ENCODE assay signal across 7 mouse cellular contexts in the genomic region with DNA sequence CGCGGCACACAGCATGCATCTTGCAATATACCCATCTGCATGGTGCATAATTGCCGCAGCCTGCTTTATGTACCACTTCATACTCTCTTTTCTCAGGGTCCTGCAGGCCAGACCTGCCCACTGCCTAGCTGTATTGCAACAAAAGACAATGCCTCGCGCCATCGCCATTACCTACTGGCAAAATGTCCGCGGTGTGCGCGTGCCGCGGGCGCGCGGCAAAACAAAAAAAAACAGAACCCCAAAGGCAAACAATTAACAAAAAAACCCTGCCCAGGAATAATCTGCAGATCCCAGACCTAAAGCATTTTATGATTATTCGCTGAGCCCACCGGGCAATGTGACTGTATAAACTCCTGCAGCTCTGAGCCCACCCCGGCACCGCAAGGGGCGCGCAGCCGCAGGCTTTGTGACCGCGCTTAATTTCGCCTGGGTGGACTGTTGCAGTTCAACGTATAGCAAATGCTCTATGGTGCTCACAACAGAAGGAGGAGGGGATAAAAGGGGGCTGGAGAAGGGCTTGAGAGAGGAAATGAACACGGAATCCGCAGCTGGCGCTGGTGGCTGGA. TPM values are rescaled to one million over a fixed set of nuclear protein-coding genes. Genes with fewer than 3 reads are reported as not detected.
DNase-seq lines count a peak whose midpoint lies in the region; ATAC-seq and TF ChIP-seq lines count a peak whose summit lies in the region.

No protein-coding gene starts in this region.

- no peak for DNase-seq in thymus, adult 2 months
- no peak for DNase-seq in thymus, postnatal 0 days (ENCODE audit: low spot score)
- peak; percentile 71 for DNase-seq in forebrain, embryonic 11.5 days (ENCODE audit: low spot score)
- peak; percentile 28 for DNase-seq in liver, embryonic 13.5 days
- peak; percentile 24 for DNase-seq in testis, postnatal 14 days (ENCODE audit: low spot score)
- no peak for DNase-seq in urinary bladder, postnatal 10 days (ENCODE audit: low spot score)
- DNase-seq in layer of hippocampus, adult 8-10 months (ENCODE audit: low spot score in 2 of 2) = no peak

- no peak overlapping the region for H3K27ac ChIP-seq in thymus, adult 2 months (ENCODE audit: control insufficient read depth, insufficient read depth, low read length)
- peak overlapping the region; percentile 38; the same call in 1 of the 2 replicates for H3K27ac ChIP-seq in forebrain, embryonic 11.5 days (ENCODE audit: low read depth, low read length)
- peak overlapping the region; percentile 68 for H3K27ac ChIP-seq in liver, embryonic 13.5 days

- H3K4me1 ChIP-seq in thymus, adult 2 months (replicated peaks; ENCODE audit: control insufficient read depth, insufficient read depth, low read length) = peaks cover 7% of the 10 kb centered on the region; the same call in 1 of the 2 replicates
- peaks cover 13% of the 10 kb centered on the region; the same call in 1 of the 2 replicates for H3K4me1 ChIP-seq in forebrain, embryonic 11.5 days (replicated peaks; ENCODE audit: control insufficient read depth, insufficient read depth, low read length)
- peaks cover 59% of the 10 kb centered on the region for H3K4me1 ChIP-seq in liver, embryonic 13.5 days (replicated peaks)

- peak overlapping the region; percentile 67 for H3K4me3 ChIP-seq in thymus, adult 2 months (ENCODE audit: control insufficient read depth, insufficient read depth, low read length)
- peak overlapping the region; percentile 48 for H3K4me3 ChIP-seq in forebrain, embryonic 11.5 days (ENCODE audit: low read depth, low read length)
- peak overlapping the region; percentile 72 for H3K4me3 ChIP-seq in liver, embryonic 13.5 days (replicated peaks)

- peaks cover 6% of the 10 kb centered on the region; the same call in 1 of the 2 replicates for H3K27me3 ChIP-seq in thymus, adult 2 months (ENCODE audit: control insufficient read depth, insufficient read depth, low read length)
- H3K27me3 ChIP-seq in forebrain, embryonic 11.5 days (ENCODE audit: control insufficient read depth, insufficient read depth, low read length) = peaks cover 34% of the 10 kb centered on the region
- peaks cover 36% of the 10 kb centered on the region for H3K27me3 ChIP-seq in liver, embryonic 13.5 days

- 52% methylated on average over 29 of the region's 29 CpGs for WGBS in thymus, adult 2 months
- 53% methylated on average over 29 of the region's 29 CpGs for WGBS in forebrain, embryonic 11.5 days
- WGBS in liver, embryonic 13.5 days (ENCODE audit: insufficient replicate concordance) = 48% methylated on average over 29 of the region's 29 CpGs

- peak overlapping the region; percentile 51 for H3K9ac ChIP-seq in forebrain, embryonic 11.5 days (ENCODE audit: low read length)
- peak overlapping the region; percentile 81 for H3K9ac ChIP-seq in liver, embryonic 13.5 days

- ATAC-seq in forebrain, embryonic 11.5 days (replicated peaks; ENCODE audit: low FRiP score) = peak; percentile 23
- 0 out of 2 replicates have a peak, but pooled peaks have one; percentile 1 for ATAC-seq in liver, embryonic 13.5 days (ENCODE audit: low read depth)

- TF ChIP-seq POLR2A in thymus, adult 2 months (IDR thresholded peaks at IDR 0.05; ENCODE audit: control insufficient read depth, extremely low read depth, insufficient read depth, low read length, poor library complexity) = no peak

- H3K4me2 ChIP-seq in forebrain, embryonic 11.5 days (ENCODE audit: low read depth, low read length, severe bottlenecking) = peak overlapping the region; percentile 52
- H3K4me2 ChIP-seq in liver, embryonic 13.5 days = peak overlapping the region; percentile 83

- peaks cover 21% of the 10 kb centered on the region for H3K9me3 ChIP-seq in forebrain, embryonic 11.5 days (ENCODE audit: control insufficient read depth, low read length)
- H3K9me3 ChIP-seq in liver, embryonic 13.5 days (replicated peaks) = peaks cover 52% of the 10 kb centered on the region

- H3K36me3 ChIP-seq in thymus, adult 2 months (ENCODE audit: control insufficient read depth, insufficient read depth, low read length) = no peaks in the 10 kb centered on the region
- H3K36me3 ChIP-seq in forebrain, embryonic 11.5 days (ENCODE audit: control insufficient read depth, insufficient read depth, low read length) = no peaks in the 10 kb centered on the region
- H3K36me3 ChIP-seq in liver, embryonic 13.5 days = peaks cover 26% of the 10 kb centered on the region

- TF ChIP-seq CTCF in thymus, adult 2 months (IDR thresholded peaks at IDR 0.05; ENCODE audit: borderline replicate concordance, control insufficient read depth, extremely low read depth, insufficient read depth, low read length, poor library complexity) = no peak

RNA-seq across cellular contexts. Expression of a gene that starts 11.9 kb away (rescaled TPM):
- 681 and 716 TPM in 2 replicates for polyA plus RNA-seq in thymus, adult 2 months (2012; rRNA removed)
- 679 TPM in 2 replicates for polyA plus RNA-seq in thymus, postnatal 0 days (2015; fragmentation: Nextera tagmentation; extraction: Ambion mirVana)
- polyA plus RNA-seq in forebrain, embryonic 11.5 days (2014; fragmentation: Nextera tagmentation; extraction: Ambion mirVana) = 1,123 and 1,194 TPM in 2 replicates
- 343 and 362 TPM in 2 replicates for polyA plus RNA-seq in liver, embryonic 13.5 days (2015; fragmentation: Nextera tagmentation; extraction: Ambion mirVana)
- 1,000 to 10,000 TPM; 1,786 to 1,958 (median 1,837) TPM for total RNA-seq in layer of hippocampus, adult 8-10 months (2022)

RNA-seq across cellular contexts. Expression of a gene that starts 50.5 kb away (rescaled TPM):
- 0.07 and 0.14 TPM in 2 replicates for polyA plus RNA-seq in thymus, adult 2 months (2012; rRNA removed)
- 4.1 and 5.4 TPM in 2 replicates for polyA plus RNA-seq in thymus, postnatal 0 days (2015; fragmentation: Nextera tagmentation; extraction: Ambion mirVana)
- polyA plus RNA-seq in forebrain, embryonic 11.5 days (2014; fragmentation: Nextera tagmentation; extraction: Ambion mirVana) = 6.5 and 7.3 TPM in 2 replicates
- 36.1 and 43.2 TPM in 2 replicates for polyA plus RNA-seq in liver, embryonic 13.5 days (2015; fragmentation: Nextera tagmentation; extraction: Ambion mirVana)
- 1 to 10 TPM; 1.2 to 2.9 (median 1.8) TPM for total RNA-seq in layer of hippocampus, adult 8-10 months (2022)

Comparison
In these comparisons a context has a peak if more than half of its experiments do, and no peak if none do; other contexts are left out.
1. DNase-seq: peak in forebrain, embryonic 11.5 days (single experiment), liver, embryonic 13.5 days (single experiment) and testis, postnatal 14 days (single experiment); none in thymus, adult 2 months (single experiment), thymus, postnatal 0 days (single experiment), urinary bladder, postnatal 10 days (single experiment) and layer of hippocampus, adult 8-10 months (0 of 2).
2. Peak in every context shown above with its lines, with median percentiles within 50 percentile points of each other: H3K4me3 ChIP-seq.